Comparison of ENCODE assay signal across 8 mouse cellular contexts in genomic region chr13:93302846-93303562, GRCm38 (mm10). TPM values are rescaled to one million over a fixed set of nuclear protein-coding genes. Genes with fewer than 3 reads are reported as not detected.
DNase-seq lines count a peak whose midpoint lies in the region; ATAC-seq and TF ChIP-seq lines count a peak whose summit lies in the region.

No protein-coding gene starts in this region.

- no peaks in the 10 kb centered on the region for H3K27me3 ChIP-seq in neural tube, embryonic 11.5 days (ENCODE audit: control insufficient read depth, insufficient read depth, low read length)
- no peaks in the 10 kb centered on the region for H3K27me3 ChIP-seq in limb, embryonic 14.5 days (ENCODE audit: control insufficient read depth, insufficient read depth, low read length)
- no peaks in the 10 kb centered on the region for H3K27me3 ChIP-seq in stomach, embryonic 14.5 days (ENCODE audit: control insufficient read depth, insufficient read depth, low read length)

- peaks cover 12% of the 10 kb centered on the region for H3K4me1 ChIP-seq in neural tube, embryonic 11.5 days (ENCODE audit: control insufficient read depth, insufficient read depth, low read length)
- peaks cover 3% of the 10 kb centered on the region for H3K4me1 ChIP-seq in embryonic fibroblast, embryonic 13.5 days (ENCODE audit: control insufficient read depth, insufficient read depth, low read length)
- H3K4me1 ChIP-seq in limb, embryonic 14.5 days (ENCODE audit: control insufficient read depth, insufficient read depth, low read length) = peaks cover 10% of the 10 kb centered on the region
- H3K4me1 ChIP-seq in stomach, embryonic 14.5 days (ENCODE audit: control insufficient read depth, insufficient read depth, low read length) = peaks cover 12% of the 10 kb centered on the region; the same call in 1 of the 2 replicates

- peak; percentile 69 for ATAC-seq in neural tube, embryonic 11.5 days (ENCODE audit: insufficient read depth, low FRiP score, low TSS enrichment)
- ATAC-seq in limb, embryonic 14.5 days (ENCODE audit: low FRiP score, low read depth) = peak; percentile 45
- ATAC-seq in stomach, embryonic 14.5 days (ENCODE audit: insufficient number of reproducible peaks, insufficient read depth, low FRiP score, low read depth) = peak; percentile 70; the same call in 1 of the 2 replicates

- peak overlapping the region; percentile 97 for H3K27ac ChIP-seq in neural tube, embryonic 11.5 days (ENCODE audit: low read depth, low read length)
- H3K27ac ChIP-seq in embryonic fibroblast, embryonic 13.5 days (ENCODE audit: insufficient read depth, low read length) = peak overlapping the region; percentile 7
- peak overlapping the region; percentile 93 for H3K27ac ChIP-seq in limb, embryonic 14.5 days (replicated peaks; ENCODE audit: low read depth, low read length)
- H3K27ac ChIP-seq in stomach, embryonic 14.5 days (ENCODE audit: low read length) = peak overlapping the region; percentile 94

- peak overlapping the region; percentile 92 for H3K9ac ChIP-seq in neural tube, embryonic 11.5 days (ENCODE audit: low read length)
- H3K9ac ChIP-seq in limb, embryonic 14.5 days (ENCODE audit: low read depth, low read length, severe bottlenecking) = peak overlapping the region; percentile 81
- H3K9ac ChIP-seq in stomach, embryonic 14.5 days (replicated peaks; ENCODE audit: low read depth, low read length) = peak overlapping the region; percentile 28; the same call in 1 of the 2 replicates

- H3K9me3 ChIP-seq in neural tube, embryonic 11.5 days (ENCODE audit: control insufficient read depth, low read length) = no peaks in the 10 kb centered on the region
- no peaks in the 10 kb centered on the region for H3K9me3 ChIP-seq in limb, embryonic 14.5 days (ENCODE audit: control insufficient read depth, low read length)
- no peaks in the 10 kb centered on the region for H3K9me3 ChIP-seq in stomach, embryonic 14.5 days (ENCODE audit: control insufficient read depth, low read depth, low read length)

- DNase-seq in neural tube, embryonic 11.5 days (ENCODE audit: low spot score) = no peak
- no peak for DNase-seq in neural tube, embryonic 10.5 days (ENCODE audit: extremely low spot score, low spot score)
- no peak for DNase-seq in limb, embryonic 14.5 days (ENCODE audit: low spot score)
- DNase-seq in cerebellum, postnatal 14 days = no peak
- no peak for DNase-seq in right cerebral cortex, adult 2 months (ENCODE audit: low spot score in 2 of 2)
- DNase-seq in lung, postnatal 10 days = no peak

- WGBS in neural tube, embryonic 11.5 days = 14% methylated on average over 19 of the region's 19 CpGs
- WGBS in limb, embryonic 14.5 days = 8% methylated on average over 19 of the region's 19 CpGs
- 10% methylated on average over 19 of the region's 19 CpGs for WGBS in stomach, embryonic 14.5 days

- TF ChIP-seq CTCF in embryonic fibroblast, embryonic 13.5 days (IDR thresholded peaks at IDR 0.05; ENCODE audit: borderline replicate concordance, insufficient read depth, low read length) = no peak

- H3K4me2 ChIP-seq in neural tube, embryonic 11.5 days (ENCODE audit: low read depth) = peak overlapping the region; percentile 62
- H3K4me2 ChIP-seq in limb, embryonic 14.5 days (replicated peaks; ENCODE audit: low read depth, low read length, severe bottlenecking) = peak overlapping the region; percentile 83
- peak overlapping the region; percentile 48 for H3K4me2 ChIP-seq in stomach, embryonic 14.5 days (replicated peaks; ENCODE audit: low read depth, low read length)

- peak overlapping the region; percentile 87 for H3K4me3 ChIP-seq in neural tube, embryonic 11.5 days (ENCODE audit: low read depth, low read length)
- peak overlapping the region; percentile 53 for H3K4me3 ChIP-seq in embryonic fibroblast, embryonic 13.5 days (ENCODE audit: insufficient read depth, low read length)
- H3K4me3 ChIP-seq in limb, embryonic 14.5 days (replicated peaks; ENCODE audit: low read length) = peak overlapping the region; percentile 65
- H3K4me3 ChIP-seq in stomach, embryonic 14.5 days (ENCODE audit: low read depth, low read length) = peak overlapping the region; percentile 87

- H3K36me3 ChIP-seq in neural tube, embryonic 11.5 days (ENCODE audit: control insufficient read depth, insufficient read depth, low read length) = no peaks in the 10 kb centered on the region
- no peaks in the 10 kb centered on the region for H3K36me3 ChIP-seq in limb, embryonic 14.5 days (ENCODE audit: control insufficient read depth, insufficient read depth, low read length)
- H3K36me3 ChIP-seq in stomach, embryonic 14.5 days (ENCODE audit: control insufficient read depth, insufficient read depth, low read length) = no peaks in the 10 kb centered on the region

- no peak; the same call in 1 of the 2 replicates for TF ChIP-seq POLR2A in embryonic fibroblast, embryonic 13.5 days (IDR thresholded peaks at IDR 0.05; ENCODE audit: low read depth, low read length)
- no peak for TF ChIP-seq POLR2A in limb, embryonic 14.5 days (IDR thresholded peaks at IDR 0.05; ENCODE audit: borderline replicate concordance, extremely low read depth, insufficient read depth, insufficient read length)

RNA-seq across cellular contexts. Expression of gene Homer1, which starts 3.6 kb away (rescaled TPM):
- polyA plus RNA-seq in neural tube, embryonic 11.5 days (2014; fragmentation: Nextera tagmentation; extraction: Ambion mirVana) = 14.0 and 16.4 TPM in 2 replicates
- 19.4 and 21.5 TPM in 2 replicates for polyA plus RNA-seq in embryonic fibroblast, embryonic 13.5 days (2011; ENCODE audit: insufficient read length, low read depth, missing spikeins)
- 8.0 and 8.6 TPM in 2 replicates for polyA plus RNA-seq in limb, embryonic 14.5 days (2012; rRNA removed)
- 6.9 and 7.7 TPM in 2 replicates for polyA plus RNA-seq in limb, embryonic 14.5 days (2014; fragmentation: Nextera tagmentation; extraction: Ambion mirVana)
- polyA plus RNA-seq in stomach, embryonic 14.5 days (2014; fragmentation: Nextera tagmentation; extraction: Ambion mirVana) = 7.5 and 8.4 TPM in 2 replicates

Comparison
In these comparisons a context has a peak if more than half of its experiments do, and no peak if none do; other contexts are left out.
1. H3K27ac ChIP-seq: peak in every context shown above with its lines; median percentile 97 in neural tube, embryonic 11.5 days; 94 in stomach, embryonic 14.5 days; 93 in limb, embryonic 14.5 days; 7 in embryonic fibroblast, embryonic 13.5 days.
2. H3K9ac ChIP-seq: peak in every context shown above with its lines; median percentile 92 in neural tube, embryonic 11.5 days; 81 in limb, embryonic 14.5 days; 28 in stomach, embryonic 14.5 days.